In genomic region chr5:78900128-78900527, GRCm38 (mm10) we compare ENCODE assay signal across 28 mouse cellular contexts.
"Had no signal": no experiment of that assay in that cellular context is flagged by ENCODE, and none has a peak within 500 bp of the region (broad histone marks: within the 10 kb centered on the region; RNA-seq: fewer than 3 reads in every experiment).

No protein-coding gene starts in this region.

- H3K27me3 ChIP-seq: limb, embryonic 12.5 days; limb, embryonic 13.5 days; limb, embryonic 15.5 days; liver, embryonic 12.5 days; liver, embryonic 13.5 days; liver, embryonic 15.5 days; megakaryocyte, embryonic 14.5 days; midbrain, embryonic 12.5 days; midbrain, embryonic 13.5 days; midbrain, embryonic 15.5 days; neural tube, embryonic 12.5 days had no signal

- H3K4me3 ChIP-seq: left cerebral cortex, adult 2 months; limb, embryonic 10.5 days; limb, embryonic 12.5 days; limb, embryonic 13.5 days; limb, embryonic 15.5 days; liver, embryonic 12.5 days; liver, embryonic 13.5 days; liver, embryonic 15.5 days; megakaryocyte, embryonic 14.5 days; midbrain, embryonic 10.5 days; midbrain, embryonic 12.5 days; midbrain, embryonic 13.5 days; midbrain, embryonic 15.5 days; myocyte; neural tube, embryonic 12.5 days had no signal

- H3K4me1 ChIP-seq: limb, embryonic 10.5 days; limb, embryonic 12.5 days; limb, embryonic 13.5 days; limb, embryonic 15.5 days; liver, embryonic 12.5 days; liver, embryonic 13.5 days; liver, embryonic 15.5 days; megakaryocyte, embryonic 14.5 days; midbrain, embryonic 10.5 days; midbrain, embryonic 12.5 days; midbrain, embryonic 13.5 days; midbrain, embryonic 15.5 days; neural tube, embryonic 12.5 days had no signal

- H3K9ac ChIP-seq: limb, embryonic 12.5 days; limb, embryonic 13.5 days; limb, embryonic 15.5 days; liver, embryonic 12.5 days; liver, embryonic 13.5 days; liver, embryonic 14.5 days; liver, embryonic 15.5 days; liver, postnatal 0 days; midbrain, embryonic 12.5 days; midbrain, embryonic 13.5 days; midbrain, embryonic 15.5 days; neural tube, embryonic 12.5 days had no signal

- H3K27ac ChIP-seq: left cerebral cortex, adult 2 months; limb, embryonic 10.5 days; limb, embryonic 12.5 days; limb, embryonic 13.5 days; limb, embryonic 15.5 days; liver, embryonic 12.5 days; liver, embryonic 13.5 days; liver, embryonic 14.5 days; liver, embryonic 15.5 days; macrophage; midbrain, embryonic 10.5 days; midbrain, embryonic 12.5 days; midbrain, embryonic 13.5 days; midbrain, embryonic 15.5 days; neural tube, embryonic 12.5 days had no signal

- DNase-seq: layer of hippocampus, postnatal 36 days; left cerebral cortex, postnatal 4 days; liver; liver, embryonic 13.5 days; liver, postnatal 0 days; lung, adult 2 months; lung, postnatal 36 days; lung, postnatal 4 days; midbrain, embryonic 14.5 days had no signal

- H3K9me3 ChIP-seq: limb, embryonic 10.5 days; limb, embryonic 12.5 days; limb, embryonic 13.5 days; limb, embryonic 15.5 days; liver, embryonic 12.5 days; liver, embryonic 13.5 days; liver, embryonic 15.5 days; megakaryocyte, embryonic 14.5 days; midbrain, embryonic 10.5 days; midbrain, embryonic 12.5 days; midbrain, embryonic 13.5 days; midbrain, embryonic 15.5 days; neural tube, embryonic 12.5 days had no signal

- ATAC-seq: liver, embryonic 12.5 days; liver, postnatal 0 days; midbrain, embryonic 13.5 days; midbrain, embryonic 15.5 days; midbrain, embryonic 16.5 days had no signal

- H3K4me2 ChIP-seq: limb, embryonic 12.5 days; limb, embryonic 13.5 days; limb, embryonic 15.5 days; liver, embryonic 11.5 days; liver, embryonic 12.5 days; liver, embryonic 13.5 days; liver, embryonic 15.5 days; midbrain, embryonic 11.5 days; midbrain, embryonic 12.5 days; midbrain, embryonic 13.5 days; midbrain, embryonic 15.5 days; neural tube, embryonic 12.5 days had no signal

- H3K36me3 ChIP-seq: limb, embryonic 10.5 days; limb, embryonic 12.5 days; limb, embryonic 13.5 days; limb, embryonic 15.5 days; liver, embryonic 12.5 days; liver, embryonic 13.5 days; liver, embryonic 15.5 days; midbrain, embryonic 10.5 days; midbrain, embryonic 12.5 days; midbrain, embryonic 13.5 days; midbrain, embryonic 15.5 days; neural tube, embryonic 12.5 days had no signal
